Mouse (Mus musculus) kidney, embryonic 15.5 days (tissue): ENCODE measurements around the gene Setmar. TPM values are rescaled to one million over a fixed set of nuclear protein-coding genes. Genes with fewer than 3 reads are reported as not detected.

ENCODE experiments used
- ATAC-seq: fragments of 200-750 bp; cut with Nextera tagmentation; replicated peaks from 2 replicates; pipeline ENCODE4 v1.8.0; 2017; ENCODE audit warnings: moderate TSS enrichment; ENCODE audit not compliant: low FRiP score
- H3K27ac ChIP-seq: fragments of 300-500 bp; sonication (generic); 2 replicates; pipeline ENCODE4 v1.5.1; 2015; ENCODE audit warnings: mild to moderate bottlenecking, inconsistent platforms
- H3K27me3 ChIP-seq: fragments of 300-500 bp; sonication (generic); 2 replicates; pipeline ENCODE4 v1.6.1; 2015; ENCODE audit warnings: inconsistent platforms
- H3K36me3 ChIP-seq: fragments of 300-500 bp; sonication (generic); 2 replicates; pipeline ENCODE4 v1.6.1; 2015; ENCODE audit warnings: inconsistent platforms
- H3K4me1 ChIP-seq: fragments of 300-500 bp; sonication (generic); 2 replicates; pipeline ENCODE4 v1.6.1; 2015; ENCODE audit warnings: inconsistent platforms
- H3K4me2 ChIP-seq: fragments of 300-500 bp; sonication (generic); 2 replicates; pipeline ENCODE4 v1.6.1; 2015; ENCODE audit warnings: moderate library complexity, mild to moderate bottlenecking, inconsistent platforms
- H3K4me3 ChIP-seq: fragments of 300-500 bp; sonication (generic); replicated peaks from 2 replicates; pipeline ENCODE4 v1.5.1; 2015; ENCODE audit warnings: mild to moderate bottlenecking, inconsistent platforms
- H3K9ac ChIP-seq: fragments of 300-500 bp; sonication (generic); 2 replicates; pipeline ENCODE4 v1.6.1; 2015; ENCODE audit warnings: mild to moderate bottlenecking, inconsistent platforms
- H3K9me3 ChIP-seq: fragments of 300-500 bp; sonication (generic); replicated peaks from 2 replicates; pipeline ENCODE4 v1.6.1; 2016; ENCODE audit warnings: inconsistent platforms
- WGBS: fragments of 180-500 bp; shearing (Covaris S2); methylation state at CpG from one replicate; pipeline ENCODE4 v1.1.7; 2015; ENCODE audit warnings: mixed read lengths; 5-methylcytosine and 5-hydroxymethylcytosine counted together
- polyA plus RNA-seq: library from polyadenylated mRNA; unstranded; fragments of >200 nt; fragmentation: Nextera tagmentation; extraction: Ambion mirVana; gene quantifications from 2 replicates; pipeline ENCODE4 v1.2.1, GENCODE M21; 2015

The Setmar gene
- polyA plus RNA-seq, 1 experiment from 2014 or later = 7.3 TPM

- no peaks in the 10 kb centered on the region for H3K4me1 ChIP-seq
- no peak overlapping the region for H3K4me3 ChIP-seq
- H3K27ac ChIP-seq = peak overlapping the region; percentile 18; the same call in 1 of the 2 replicates
- peak; percentile 56; the same call in 1 of the 2 replicates for ATAC-seq
- no peaks in the 10 kb centered on the region for H3K9me3 ChIP-seq
- 56% methylated on average over 1 of the region's 1 CpGs for WGBS
- no peaks in the 10 kb centered on the region for H3K27me3 ChIP-seq
- no peak overlapping the region for H3K4me2 ChIP-seq
- no peaks in the 10 kb centered on the region for H3K36me3 ChIP-seq
- no peak overlapping the region for H3K9ac ChIP-seq
Measured at GRCm38 (mm10) chr6:108091296-108091695, 26.5 kb downstream of the Setmar start.

GRCm38 (mm10) chr6:108092646-108093045, 27.8 kb downstream of the Setmar start:
- Histone ChIP-seq H3K4me1 (no peaks in the 10 kb centered on the region), H3K9ac (no peak overlapping the region), H3K9me3 (no peaks in the 10 kb centered on the region), H3K27ac (no peak overlapping the region), H3K4me3 (no peak overlapping the region), H3K27me3 (no peaks in the 10 kb centered on the region), H3K4me2 (no peak overlapping the region), H3K36me3 (no peaks in the 10 kb centered on the region)
- ATAC-seq = no peak
- 83% methylated on average over 3 of the region's 3 CpGs for WGBS

GRCm38 (mm10) chr6:108093449-108093848, 28.6 kb downstream of the Setmar start:
- no peak overlapping the region for H3K27ac ChIP-seq
- no peak overlapping the region for H3K4me3 ChIP-seq
- H3K4me1 ChIP-seq = no peaks in the 10 kb centered on the region
- H3K27me3 ChIP-seq = no peaks in the 10 kb centered on the region
- WGBS = 87% methylated on average over 3 of the region's 3 CpGs
- no peak overlapping the region for H3K9ac ChIP-seq
- no peak for ATAC-seq
- no peaks in the 10 kb centered on the region for H3K9me3 ChIP-seq
- H3K36me3 ChIP-seq = no peaks in the 10 kb centered on the region
- no peak overlapping the region for H3K4me2 ChIP-seq

GRCm38 (mm10) chr6:108095445-108095844, 30.6 kb downstream of the Setmar start:
- Histone ChIP-seq H3K4me2 (no peak overlapping the region), H3K27ac (no peak overlapping the region), H3K4me3 (no peak overlapping the region), H3K9me3 (no peaks in the 10 kb centered on the region), H3K4me1 (peaks cover 5% of the 10 kb centered on the region; the same call in 1 of the 2 replicates), H3K27me3 (no peaks in the 10 kb centered on the region), H3K36me3 (no peaks in the 10 kb centered on the region), H3K9ac (no peak overlapping the region)
- no peak for ATAC-seq
- WGBS = 69% methylated on average over 5 of the region's 5 CpGs

- peak; percentile 61; the same call in 1 of the 2 replicates for ATAC-seq
- Histone ChIP-seq H3K36me3 (no peaks in the 10 kb centered on the region), H3K9ac (no peak overlapping the region), H3K4me2 (no peak overlapping the region), H3K4me3 (no peak overlapping the region), H3K4me1 (peaks cover 15% of the 10 kb centered on the region; the same call in 1 of the 2 replicates), H3K9me3 (no peaks in the 10 kb centered on the region), H3K27me3 (no peaks in the 10 kb centered on the region), H3K27ac (no peak overlapping the region)
- WGBS = 22% methylated on average over 9 of the region's 9 CpGs
Measured at GRCm38 (mm10) chr6:108098171-108098845, 33.5 kb downstream of the Setmar start.

- H3K27me3 ChIP-seq = no peaks in the 10 kb centered on the region
- 91% methylated on average over 3 of the region's 3 CpGs for WGBS
- H3K36me3 ChIP-seq = no peaks in the 10 kb centered on the region
- no peak overlapping the region for H3K27ac ChIP-seq
- H3K4me1 ChIP-seq = peaks cover 15% of the 10 kb centered on the region; the same call in 1 of the 2 replicates
- H3K4me3 ChIP-seq = no peak overlapping the region
- ATAC-seq = no peak
- H3K4me2 ChIP-seq = no peak overlapping the region
- H3K9me3 ChIP-seq = no peaks in the 10 kb centered on the region
- no peak overlapping the region for H3K9ac ChIP-seq
Measured at GRCm38 (mm10) chr6:108098846-108099217, 34.0 kb downstream of the Setmar start.

GRCm38 (mm10) chr6:108101936-108102830, 37.3 kb downstream of the Setmar start:
- Histone ChIP-seq H3K4me1 (peaks cover 15% of the 10 kb centered on the region; the same call in 1 of the 2 replicates), H3K27ac (peak overlapping the region; percentile 87), H3K4me2 (no peak overlapping the region), H3K27me3 (no peaks in the 10 kb centered on the region), H3K36me3 (no peaks in the 10 kb centered on the region; the same call in 1 of the 2 replicates), H3K9ac (no peak overlapping the region), H3K4me3 (no peak overlapping the region), H3K9me3 (no peaks in the 10 kb centered on the region)
- 75% methylated on average over 10 of the region's 10 CpGs for WGBS
- ATAC-seq = peak; percentile 89

GRCm38 (mm10) chr6:108107376-108107775, 42.5 kb downstream of the Setmar start:
- Histone ChIP-seq H3K4me2 (no peak overlapping the region), H3K4me3 (no peak overlapping the region), H3K27me3 (no peaks in the 10 kb centered on the region), H3K4me1 (peaks cover 8% of the 10 kb centered on the region; the same call in 1 of the 2 replicates), H3K27ac (no peak overlapping the region), H3K36me3 (peaks cover 3% of the 10 kb centered on the region; the same call in 1 of the 2 replicates), H3K9me3 (no peaks in the 10 kb centered on the region), H3K9ac (no peak overlapping the region)
- no peak for ATAC-seq

- H3K27me3 ChIP-seq = no peaks in the 10 kb centered on the region
- H3K4me1 ChIP-seq = peaks cover 2% of the 10 kb centered on the region; the same call in 1 of the 2 replicates
- no peaks in the 10 kb centered on the region for H3K9me3 ChIP-seq
- H3K36me3 ChIP-seq = peaks cover 3% of the 10 kb centered on the region; the same call in 1 of the 2 replicates
- H3K27ac ChIP-seq = no peak overlapping the region
- no peak overlapping the region for H3K9ac ChIP-seq
- 73% methylated on average over 4 of the region's 4 CpGs for WGBS
- H3K4me2 ChIP-seq = no peak overlapping the region
- H3K4me3 ChIP-seq = no peak overlapping the region
- no peak for ATAC-seq
Measured at GRCm38 (mm10) chr6:108110336-108110735, 45.5 kb downstream of the Setmar start.

- Histone ChIP-seq H3K4me1 (peaks cover 2% of the 10 kb centered on the region; the same call in 1 of the 2 replicates), H3K4me3 (no peak overlapping the region), H3K9me3 (no peaks in the 10 kb centered on the region), H3K27ac (no peak overlapping the region), H3K27me3 (no peaks in the 10 kb centered on the region), H3K4me2 (no peak overlapping the region), H3K9ac (no peak overlapping the region), H3K36me3 (peaks cover 3% of the 10 kb centered on the region; the same call in 1 of the 2 replicates)
- ATAC-seq = no peak
Measured at GRCm38 (mm10) chr6:108111693-108112092, 46.8 kb downstream of the Setmar start.

- H3K27me3 ChIP-seq = no peaks in the 10 kb centered on the region
- H3K4me1 ChIP-seq = peaks cover 2% of the 10 kb centered on the region; the same call in 1 of the 2 replicates
- no peaks in the 10 kb centered on the region for H3K36me3 ChIP-seq
- WGBS = 98% methylated on average over 1 of the region's 1 CpGs
- no peak overlapping the region for H3K27ac ChIP-seq
- H3K9me3 ChIP-seq = no peaks in the 10 kb centered on the region
- H3K4me2 ChIP-seq = no peak overlapping the region
- H3K4me3 ChIP-seq = no peak overlapping the region
- ATAC-seq = no peak
- H3K9ac ChIP-seq = no peak overlapping the region
Measured at GRCm38 (mm10) chr6:108114971-108115370, 50.1 kb downstream of the Setmar start.

- H3K27me3 ChIP-seq = no peaks in the 10 kb centered on the region
- H3K4me1 ChIP-seq = no peaks in the 10 kb centered on the region
- no peak for ATAC-seq
- no peak overlapping the region for H3K27ac ChIP-seq
- no peak overlapping the region for H3K4me2 ChIP-seq
- 88% methylated on average over 6 of the region's 6 CpGs for WGBS
- no peaks in the 10 kb centered on the region for H3K9me3 ChIP-seq
- H3K4me3 ChIP-seq = no peak overlapping the region
- no peaks in the 10 kb centered on the region for H3K36me3 ChIP-seq
- no peak overlapping the region for H3K9ac ChIP-seq
Measured at GRCm38 (mm10) chr6:108117881-108118280, 53.0 kb downstream of the Setmar start.
